Mouse (Mus musculus) kidney, embryonic 14.5 days (tissue): Measurements from ENCODE around the gene Plcb4. TPM values are rescaled to one million over a fixed set of nuclear protein-coding genes. Genes with fewer than 3 reads are reported as not detected.

ENCODE experiments used
- ATAC-seq: fragments of 200-750 bp; cut with Nextera tagmentation; 2 replicates; pipeline ENCODE4 v1.8.0; 2017; ENCODE audit warnings: moderate number of reproducible peaks, mild to moderate bottlenecking, moderate TSS enrichment, moderate library complexity; ENCODE audit not compliant: low FRiP score, low TSS enrichment
- H3K27ac ChIP-seq: fragments of 300-500 bp; sonication (generic); 2 replicates; pipeline ENCODE4 v1.5.1; 2014; ENCODE audit warnings: low read depth, mild to moderate bottlenecking, low read length, moderate library complexity, mixed read lengths
- H3K27me3 ChIP-seq: fragments of 300-500 bp; sonication (generic); 2 replicates; pipeline ENCODE4 v1.6.1; 2014; ENCODE audit warnings: mild to moderate bottlenecking, low read length; ENCODE audit not compliant: control insufficient read depth, insufficient read depth
- H3K36me3 ChIP-seq: fragments of 300-500 bp; sonication (generic); 2 replicates; pipeline ENCODE4 v1.6.1; 2014; ENCODE audit warnings: low read length, mixed read lengths; ENCODE audit not compliant: control insufficient read depth, insufficient read depth
- H3K4me1 ChIP-seq: fragments of 300-500 bp; sonication (generic); 2 replicates; pipeline ENCODE4 v1.6.1; 2014; ENCODE audit warnings: low read length, mixed read lengths; ENCODE audit not compliant: control insufficient read depth, insufficient read depth
- H3K4me2 ChIP-seq: fragments of 300-500 bp; sonication (generic); replicated peaks from 2 replicates; pipeline ENCODE4 v1.6.1; 2014; ENCODE audit warnings: low read depth, mild to moderate bottlenecking, low read length
- H3K4me3 ChIP-seq: fragments of 300-500 bp; sonication (generic); 2 replicates; pipeline ENCODE4 v1.5.1; 2014; ENCODE audit warnings: mild to moderate bottlenecking, low read length
- H3K9ac ChIP-seq: fragments of 300-500 bp; sonication (generic); 2 replicates; pipeline ENCODE4 v1.6.1; 2014; ENCODE audit warnings: low read depth, mild to moderate bottlenecking, low read length, moderate library complexity
- H3K9me3 ChIP-seq: fragments of 300-500 bp; sonication (generic); 2 replicates; pipeline ENCODE4 v1.6.1; 2016; ENCODE audit warnings: low read length; ENCODE audit not compliant: control insufficient read depth
- WGBS: fragments of 180-500 bp; shearing (Covaris S2); extraction: QIAGEN DNeasy Blood & Tissue Kit; methylation state at CpG from one replicate; pipeline ENCODE4 v1.1.7; 2014; 5-methylcytosine and 5-hydroxymethylcytosine counted together
- polyA plus RNA-seq: library from polyadenylated mRNA; unstranded; fragments of >200 nt; fragmentation: Nextera tagmentation; extraction: Ambion mirVana; gene quantifications from 2 replicates; pipeline ENCODE4 v1.2.1, GENCODE M21; 2014

Gene Plcb4
- polyA plus RNA-seq, 1 experiment from 2014 or later, result 21.2 TPM

- H3K4me2 ChIP-seq, result no peak overlapping the region
- ATAC-seq, result no peak
- no peaks in the 10 kb centered on the region for H3K9me3 ChIP-seq
- no peak overlapping the region for H3K27ac ChIP-seq
- no peak overlapping the region for H3K4me3 ChIP-seq
- H3K9ac ChIP-seq, result no peak overlapping the region
- H3K36me3 ChIP-seq, result no peaks in the 10 kb centered on the region
- no peaks in the 10 kb centered on the region for H3K27me3 ChIP-seq
- no peaks in the 10 kb centered on the region for H3K4me1 ChIP-seq
- WGBS, result 81% methylated on average over 6 of the region's 6 CpGs
Measured at GRCm38 (mm10) chr2:135996936-135997335, 338.1 kb downstream of the Plcb4 start.

- H3K4me2 ChIP-seq, result no peak overlapping the region
- H3K4me3 ChIP-seq, result no peak overlapping the region
- no peak overlapping the region for H3K9ac ChIP-seq
- H3K9me3 ChIP-seq, result no peaks in the 10 kb centered on the region
- no peaks in the 10 kb centered on the region for H3K27me3 ChIP-seq
- H3K27ac ChIP-seq, result no peak overlapping the region
- ATAC-seq, result no peak
- 86% methylated on average over 18 of the region's 18 CpGs for WGBS
- no peaks in the 10 kb centered on the region for H3K4me1 ChIP-seq
- no peaks in the 10 kb centered on the region for H3K36me3 ChIP-seq
Measured at GRCm38 (mm10) chr2:135997361-135998150, 338.7 kb downstream of the Plcb4 start.

GRCm38 (mm10) chr2:135998886-135999285 lies 340.1 kb downstream of the Plcb4 start:
- Histone ChIP-seq H3K27ac (no peak overlapping the region), H3K4me1 (no peaks in the 10 kb centered on the region), H3K9ac (no peak overlapping the region), H3K4me3 (no peak overlapping the region), H3K9me3 (no peaks in the 10 kb centered on the region), H3K27me3 (no peaks in the 10 kb centered on the region), H3K4me2 (no peak overlapping the region), H3K36me3 (peaks cover 3% of the 10 kb centered on the region; the same call in 1 of the 2 replicates)
- WGBS, result 84% methylated on average over 7 of the region's 7 CpGs
- ATAC-seq, result no peak

- H3K9ac ChIP-seq, result no peak overlapping the region
- H3K9me3 ChIP-seq, result no peaks in the 10 kb centered on the region
- H3K27me3 ChIP-seq, result no peaks in the 10 kb centered on the region
- ATAC-seq, result no peak
- H3K4me3 ChIP-seq, result no peak overlapping the region
- H3K4me1 ChIP-seq, result no peaks in the 10 kb centered on the region
- no peak overlapping the region for H3K4me2 ChIP-seq
- 65% methylated on average over 1 of the region's 1 CpGs for WGBS
- H3K27ac ChIP-seq, result no peak overlapping the region
- peaks cover 3% of the 10 kb centered on the region; the same call in 1 of the 2 replicates for H3K36me3 ChIP-seq
Measured at GRCm38 (mm10) chr2:135999361-135999760, 340.6 kb downstream of the Plcb4 start.

- Histone ChIP-seq H3K9ac (no peak overlapping the region), H3K9me3 (no peaks in the 10 kb centered on the region), H3K27me3 (no peaks in the 10 kb centered on the region), H3K4me3 (no peak overlapping the region), H3K4me1 (no peaks in the 10 kb centered on the region), H3K36me3 (peaks cover 3% of the 10 kb centered on the region; the same call in 1 of the 2 replicates), H3K4me2 (no peak overlapping the region), H3K27ac (no peak overlapping the region)
- WGBS, result 80% methylated on average over 5 of the region's 5 CpGs
- ATAC-seq, result no peak
Measured at GRCm38 (mm10) chr2:136000933-136001332, 342.1 kb downstream of the Plcb4 start.

- Histone ChIP-seq H3K4me3 (no peak overlapping the region), H3K9me3 (no peaks in the 10 kb centered on the region), H3K27me3 (no peaks in the 10 kb centered on the region), H3K4me1 (no peaks in the 10 kb centered on the region), H3K27ac (no peak overlapping the region), H3K36me3 (peaks cover 3% of the 10 kb centered on the region; the same call in 1 of the 2 replicates), H3K4me2 (no peak overlapping the region), H3K9ac (no peak overlapping the region)
- ATAC-seq, result no peak
- WGBS, result 53% methylated on average over 7 of the region's 7 CpGs
Measured at GRCm38 (mm10) chr2:136002118-136002517, 343.3 kb downstream of the Plcb4 start.

- WGBS, result 73% methylated on average over 1 of the region's 1 CpGs
- Histone ChIP-seq H3K27ac (no peak overlapping the region), H3K27me3 (no peaks in the 10 kb centered on the region), H3K4me2 (no peak overlapping the region), H3K4me3 (no peak overlapping the region), H3K36me3 (peaks cover 3% of the 10 kb centered on the region; the same call in 1 of the 2 replicates), H3K9me3 (no peaks in the 10 kb centered on the region), H3K9ac (no peak overlapping the region), H3K4me1 (no peaks in the 10 kb centered on the region)
- ATAC-seq, result no peak
Measured at GRCm38 (mm10) chr2:136003836-136004235, 345.0 kb downstream of the Plcb4 start.

GRCm38 (mm10) chr2:136006280-136006679 lies 347.5 kb downstream of the Plcb4 start:
- Histone ChIP-seq H3K36me3 (peaks cover 3% of the 10 kb centered on the region; the same call in 1 of the 2 replicates), H3K4me2 (no peak overlapping the region), H3K4me1 (no peaks in the 10 kb centered on the region), H3K9ac (no peak overlapping the region), H3K4me3 (no peak overlapping the region), H3K9me3 (no peaks in the 10 kb centered on the region), H3K27ac (no peak overlapping the region), H3K27me3 (no peaks in the 10 kb centered on the region)
- no peak for ATAC-seq
- 94% methylated on average over 5 of the region's 5 CpGs for WGBS

- Histone ChIP-seq H3K27ac (no peak overlapping the region), H3K27me3 (no peaks in the 10 kb centered on the region), H3K4me1 (no peaks in the 10 kb centered on the region), H3K9me3 (no peaks in the 10 kb centered on the region), H3K4me3 (no peak overlapping the region), H3K36me3 (no peaks in the 10 kb centered on the region), H3K9ac (no peak overlapping the region), H3K4me2 (no peak overlapping the region)
- ATAC-seq, result no peak
- WGBS, result 88% methylated on average over 9 of the region's 9 CpGs
Measured at GRCm38 (mm10) chr2:136012759-136013158, 353.9 kb downstream of the Plcb4 start.
